Mouse (Mus musculus) E14TG2a.4 (cell line): ENCODE measurements around the gene Fnip1.
A peak's percentile ranks its signal among the peaks of the same experiment; 100 is the strongest.
"Not testable (repeated sequence)": the region's sequence is repeated elsewhere in the genome, so short reads cannot be mapped to it uniquely, and the experiment has no call there.

ENCODE experiments used
- H3K27me3 ChIP-seq: 2 replicates; pipeline ENCODE4 v1.6.1; 2014; ENCODE audit warnings: low read length, control low read depth; ENCODE audit not compliant: insufficient read depth
- H3K36me3 ChIP-seq: 2 replicates; pipeline ENCODE4 v1.6.1; 2014; ENCODE audit warnings: low read length, control low read depth; ENCODE audit not compliant: insufficient read depth
- H3K4me1 ChIP-seq: replicated peaks from 2 replicates; pipeline ENCODE4 v1.6.1; 2014; ENCODE audit warnings: low read depth, low read length, control low read depth
- H3K4me3 ChIP-seq: replicated peaks from 2 replicates; pipeline ENCODE4 v1.5.1; 2014; ENCODE audit warnings: mild to moderate bottlenecking, low read length
- H3K9me3 ChIP-seq: 2 replicates; pipeline ENCODE4 v1.6.1; 2014; ENCODE audit warnings: low read length, control low read depth
- CTCF ChIP-seq: conservative IDR thresholded peaks from 2 replicates; pipeline ENCODE4 v1.5.1; 2014; ENCODE audit warnings: low read length
- NANOG ChIP-seq: IDR thresholded peaks from 2 replicates; pipeline ENCODE4 v1.6.1; 2014; ENCODE audit warnings: borderline replicate concordance, low read length, mixed read lengths
- POU5F1 ChIP-seq: IDR thresholded peaks from 2 replicates; pipeline ENCODE4 v1.6.1; 2014; ENCODE audit warnings: low read length, borderline replicate concordance

Fnip1 gene

DNA sequence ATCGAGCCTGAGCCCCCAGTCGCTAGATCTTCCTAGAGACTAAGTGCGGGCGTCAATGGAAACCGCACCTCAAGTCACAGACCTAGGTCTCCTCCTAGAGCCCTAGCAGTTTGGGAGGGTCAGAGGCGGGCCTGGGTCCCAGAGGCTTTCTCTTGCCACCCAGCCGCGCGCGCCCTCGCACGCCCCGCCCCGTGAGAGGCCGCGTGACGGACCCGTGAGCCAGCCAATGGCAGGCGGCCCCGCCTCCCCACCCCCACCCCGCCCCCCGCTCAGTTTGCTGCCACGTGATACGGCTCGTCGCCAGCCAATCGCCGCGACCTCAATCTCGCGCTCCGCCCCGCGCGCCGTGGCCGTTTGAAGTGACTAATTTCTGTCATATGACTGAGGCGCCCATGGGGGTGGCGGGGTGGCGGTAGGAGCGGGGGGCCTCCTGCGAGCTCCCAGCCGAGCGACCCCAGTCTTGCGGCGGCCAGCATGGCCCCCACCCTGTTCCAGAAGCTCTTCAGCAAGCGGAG, at the start of gene Fnip1:
Gene Fnip1 (plus strand): TSS at position 377 of the 515 bp plus-strand sequence.
- Histone ChIP-seq H3K4me1 (peaks cover 15% of the 10 kb centered on the region), H3K36me3 (no peaks in the 10 kb centered on the region), H3K4me3 (peak within 1 kb of the TSS; percentile 89), H3K27me3 (peaks cover 19% of the 10 kb centered on the region), H3K9me3 (no peaks in the 10 kb centered on the region)
- no peak for TF ChIP-seq NANOG
- no peak for TF ChIP-seq CTCF
- no peak for TF ChIP-seq POU5F1

DNA sequence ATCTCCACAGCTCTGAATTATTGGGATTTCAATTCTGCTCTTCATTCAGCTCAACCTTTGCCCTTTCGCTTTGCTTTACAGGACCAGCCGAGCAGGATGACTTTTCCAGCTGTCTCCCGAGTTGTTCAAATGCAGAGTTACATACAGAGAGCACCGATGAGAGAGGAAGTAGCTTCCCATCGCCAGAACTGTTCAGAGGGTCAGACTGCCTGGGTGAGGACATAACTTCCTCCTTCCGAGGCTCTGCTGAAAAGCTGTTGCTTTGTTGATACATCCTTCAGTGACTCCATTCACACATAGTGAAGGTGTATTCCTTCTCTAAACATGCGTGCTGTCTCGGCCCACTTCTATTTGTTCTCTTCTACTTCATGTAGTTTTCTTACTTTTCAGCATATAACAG, 47.6 kb upstream of the Fnip1 start:
- Histone ChIP-seq H3K4me1 (no peaks in the 10 kb centered on the region), H3K27me3 (no peaks in the 10 kb centered on the region), H3K36me3 (no peaks in the 10 kb centered on the region), H3K9me3 (no peaks in the 10 kb centered on the region), H3K4me3 (no peak overlapping the region)
- TF ChIP-seq POU5F1 (no peak), CTCF (no peak), NANOG (no peak)

DNA sequence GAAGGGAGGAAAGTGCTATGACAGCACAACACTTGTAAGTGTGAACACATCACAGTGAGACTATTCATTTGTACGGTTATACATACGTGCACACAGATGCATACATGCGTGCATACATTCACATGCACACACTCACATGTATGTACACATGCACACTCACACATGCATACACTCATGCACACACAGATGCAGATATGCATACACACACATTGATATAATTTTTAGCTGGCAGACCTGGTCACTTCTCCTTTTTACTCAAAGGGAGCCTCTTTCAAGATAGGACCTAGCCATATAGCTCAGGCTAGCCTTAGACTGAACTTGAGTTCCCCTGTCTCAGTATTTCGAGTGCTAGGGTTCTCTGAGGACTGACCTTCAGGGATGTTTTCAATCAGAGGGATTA, 46.7 kb upstream of the Fnip1 start:
- no peak for TF ChIP-seq CTCF
- TF ChIP-seq NANOG = no peak
- no peak for TF ChIP-seq POU5F1
- no peaks in the 10 kb centered on the region for H3K36me3 ChIP-seq
- no peaks in the 10 kb centered on the region for H3K9me3 ChIP-seq
- H3K4me3 ChIP-seq = no peak overlapping the region
- H3K4me1 ChIP-seq = no peaks in the 10 kb centered on the region
- H3K27me3 ChIP-seq = no peaks in the 10 kb centered on the region

DNA sequence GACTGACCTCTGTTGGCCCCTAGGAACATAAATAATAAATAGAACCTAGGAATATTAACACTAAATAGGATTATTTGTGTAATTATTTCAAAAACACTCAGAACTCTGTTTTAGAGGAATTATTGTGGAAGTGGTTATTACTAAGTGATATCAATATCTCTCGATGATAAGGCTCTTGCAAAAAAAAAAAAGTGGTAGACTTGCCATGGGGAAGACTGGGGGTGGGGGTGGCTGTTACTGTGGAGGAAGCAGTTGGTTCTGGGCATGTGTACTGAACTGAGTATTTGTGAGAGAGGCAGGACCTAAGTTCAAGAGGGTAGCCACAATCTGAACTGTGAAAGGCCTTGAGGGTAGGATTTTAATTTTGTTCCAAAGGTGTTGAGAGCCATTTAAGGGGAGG, 41.3 kb upstream of the Fnip1 start:
- no peaks in the 10 kb centered on the region for H3K36me3 ChIP-seq
- TF ChIP-seq NANOG (no peak), CTCF (no peak), POU5F1 (no peak)
- no peak overlapping the region for H3K4me3 ChIP-seq
- H3K27me3 ChIP-seq = no peaks in the 10 kb centered on the region; the same call in 1 of the 2 replicates
- H3K4me1 ChIP-seq = 0 out of 2 replicates have a peak, but pooled peaks cover 6% of the 10 kb centered on the region
- H3K9me3 ChIP-seq = no peaks in the 10 kb centered on the region

- no peaks in the 10 kb centered on the region for H3K36me3 ChIP-seq
- TF ChIP-seq CTCF = no peak
- TF ChIP-seq NANOG = no peak
- TF ChIP-seq POU5F1 = no peak
- no peaks in the 10 kb centered on the region; the same call in 1 of the 2 replicates for H3K27me3 ChIP-seq
- no peak overlapping the region for H3K4me3 ChIP-seq
- H3K4me1 ChIP-seq = 0 out of 2 replicates have a peak, but pooled peaks cover 6% of the 10 kb centered on the region
- no peaks in the 10 kb centered on the region for H3K9me3 ChIP-seq
These were observed 39.9 kb upstream of the Fnip1 start for GRCm38 (mm10) chr11:54398058-54398457.

DNA sequence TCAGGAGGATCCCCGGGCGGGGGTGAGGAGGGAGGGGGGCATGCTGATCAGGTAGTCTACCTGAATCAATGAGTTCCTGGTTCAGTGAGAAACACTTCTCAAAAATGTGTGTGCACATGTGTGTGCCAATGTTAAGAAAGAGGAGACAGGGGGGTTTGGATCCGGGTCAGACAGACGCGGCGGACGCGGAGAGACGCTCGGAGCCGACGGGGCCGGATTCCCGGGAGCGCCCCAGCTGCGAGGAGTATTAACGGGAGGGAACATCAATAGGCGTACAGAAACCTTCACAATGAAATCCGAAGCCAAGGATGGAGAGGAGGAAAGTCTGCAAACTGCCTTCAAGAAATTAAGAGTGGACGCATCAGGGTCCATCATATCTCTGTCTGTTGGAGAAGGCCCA, 37.2 kb upstream of the Fnip1 start:
- H3K4me1 ChIP-seq, H3K9me3 ChIP-seq, H3K27me3 ChIP-seq, H3K4me3 ChIP-seq, H3K36me3 ChIP-seq: not testable (repeated sequence)

DNA sequence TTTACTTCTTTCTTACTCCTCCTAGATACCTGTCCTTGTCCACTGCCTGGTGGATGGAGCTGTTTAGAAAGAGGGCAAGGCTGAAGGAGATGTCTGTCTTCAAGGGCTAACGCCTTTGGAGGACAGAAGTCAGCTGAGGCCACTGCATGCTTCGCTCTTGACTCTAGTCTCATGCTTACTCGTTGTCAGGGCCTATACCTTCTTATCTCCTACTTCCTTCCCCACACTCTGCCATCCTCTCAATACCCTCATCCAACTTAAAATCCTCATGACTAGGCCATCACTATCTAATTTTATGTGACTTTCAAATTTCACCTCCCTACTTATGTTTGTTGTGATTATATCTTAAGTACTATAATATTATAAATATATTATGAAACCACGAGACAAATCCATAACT, 33.1 kb upstream of the Fnip1 start:
- TF ChIP-seq CTCF (no peak), NANOG (no peak), POU5F1 (no peak)
- no peaks in the 10 kb centered on the region for H3K4me1 ChIP-seq
- H3K4me3 ChIP-seq = no peak overlapping the region
- no peaks in the 10 kb centered on the region for H3K36me3 ChIP-seq
- no peaks in the 10 kb centered on the region for H3K9me3 ChIP-seq
- no peaks in the 10 kb centered on the region; the same call in 1 of the 2 replicates for H3K27me3 ChIP-seq

DNA sequence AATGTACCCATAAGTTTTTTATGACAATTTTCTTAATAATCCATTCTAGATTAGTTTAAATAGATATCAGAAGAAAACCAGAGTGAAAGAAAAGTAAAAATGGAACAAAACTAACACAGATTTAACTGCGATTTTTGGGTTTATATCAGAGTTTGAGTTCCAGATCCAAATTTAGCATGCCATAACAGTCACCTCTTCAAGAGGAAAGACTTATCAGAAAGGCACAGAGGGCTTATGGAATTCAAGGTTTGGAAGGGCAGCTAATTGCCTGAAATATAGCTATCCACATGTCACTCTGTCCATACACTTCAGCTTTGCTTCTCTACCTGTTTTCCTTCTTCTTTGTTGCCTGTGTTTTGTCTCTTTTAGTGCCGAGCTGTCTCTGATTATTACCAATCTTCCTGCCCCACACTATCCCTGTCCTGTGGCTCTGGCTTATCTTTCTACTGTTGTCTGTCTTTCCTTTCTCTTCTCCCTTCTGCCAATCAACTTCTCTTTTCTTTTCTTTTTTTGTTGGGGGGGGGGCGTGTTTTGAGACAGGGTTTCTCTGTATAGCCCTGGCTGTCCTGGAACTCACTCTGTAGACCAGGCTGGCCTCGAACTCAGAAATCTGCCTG, 31.0 kb upstream of the Fnip1 start:
- H3K4me3 ChIP-seq = no peak overlapping the region
- no peaks in the 10 kb centered on the region for H3K27me3 ChIP-seq
- no peaks in the 10 kb centered on the region for H3K36me3 ChIP-seq
- no peaks in the 10 kb centered on the region for H3K9me3 ChIP-seq
- no peaks in the 10 kb centered on the region for H3K4me1 ChIP-seq
- TF ChIP-seq POU5F1 (no peak), CTCF (no peak), NANOG (no peak)

- TF ChIP-seq CTCF (peak; percentile 91), POU5F1 (no peak), NANOG (no peak)
- Histone ChIP-seq H3K4me1 (no peaks in the 10 kb centered on the region), H3K27me3 (no peaks in the 10 kb centered on the region), H3K4me3 (no peak overlapping the region), H3K36me3 (no peaks in the 10 kb centered on the region), H3K9me3 (no peaks in the 10 kb centered on the region)
These were observed 27.4 kb upstream of the Fnip1 start for GRCm38 (mm10) chr11:54410612-54411011.
